Mouse (Mus musculus) CH12.LX (cell line): ENCODE data around the gene Trappc3. TPM values are rescaled to one million over a fixed set of nuclear protein-coding genes. Genes with fewer than 3 reads are reported as not detected.
A peak's percentile ranks its signal among the peaks of the same experiment; 100 is the strongest.

ENCODE experiments used
- DNase-seq: peaks from one replicate; pipeline ENCODE4 v3.0.0-alpha.2; 2013; ENCODE audit errors: extremely low read depth
- H3K27ac ChIP-seq: 2 replicates; pipeline ENCODE4 v1.5.1; 2012; ENCODE audit warnings: low read depth, mild to moderate bottlenecking, control low read depth, moderate library complexity; ENCODE audit not compliant: insufficient read depth
- H3K27me3 ChIP-seq: replicated peaks from 2 replicates; pipeline ENCODE3; 2012; ENCODE audit warnings: inconsistent platforms
- H3K36me3 ChIP-seq, 2 experiments: replicated peaks in 1 of 2; 2 replicates each; pipeline versions ENCODE3 to v1.6.1; 2012; ENCODE audit warnings: inconsistent platforms in 1 of 2, low read length in 1 of 2, mild to moderate bottlenecking in 1 of 2, mixed read lengths in 1 of 2, moderate library complexity in 1 of 2; ENCODE audit not compliant: control insufficient read depth in 1 of 2, insufficient read depth in 1 of 2
- H3K4me1 ChIP-seq, 2 experiments: 2 replicates each; pipeline ENCODE4 v1.6.1; 2012; ENCODE audit warnings: inconsistent platforms in 1 of 2, moderate library complexity in 1 of 2; ENCODE audit not compliant: insufficient read depth in 2 of 2, control insufficient read depth in 1 of 2
- H3K4me2 ChIP-seq: 2 replicates; pipeline ENCODE4 v1.6.1; 2012; ENCODE audit warnings: low read depth, mild to moderate bottlenecking, control low read depth; ENCODE audit not compliant: poor library complexity, insufficient read depth, severe bottlenecking
- H3K4me3 ChIP-seq, 3 experiments: fragments of 150-350 bp in 1 of 3; sonication (generic) in 1 of 3; replicated peaks in 1 of 3; 2 replicates each; pipeline versions ENCODE3 to v1.5.1; 2011 to 2012; ENCODE audit warnings: low read depth in 2 of 3, low read length in 2 of 3, mild to moderate bottlenecking in 2 of 3, moderate library complexity in 2 of 3, control low read depth in 1 of 3, improper control_type of control experiment in 1 of 3, inconsistent platforms in 1 of 3, mixed read lengths in 1 of 3; ENCODE audit not compliant: poor library complexity in 1 of 3
- H3K79me2 ChIP-seq: replicated peaks from 2 replicates; pipeline ENCODE4 v1.6.1; 2012; ENCODE audit warnings: mild to moderate bottlenecking, moderate library complexity; ENCODE audit not compliant: control insufficient read depth, poor library complexity, insufficient read depth, severe bottlenecking; ENCODE audit errors: extremely low read depth
- H3K9ac ChIP-seq: 2 replicates; pipeline ENCODE4 v1.6.1; 2012; ENCODE audit warnings: low read depth, mild to moderate bottlenecking, control low read depth, moderate library complexity; ENCODE audit not compliant: insufficient read depth
- H3K9me3 ChIP-seq: replicated peaks from 2 replicates; pipeline ENCODE3; 2012; ENCODE audit warnings: low read length, inconsistent platforms, mixed read lengths
- CHD2 ChIP-seq: IDR thresholded peaks from 2 replicates; pipeline ENCODE4 v1.6.1; 2011; ENCODE audit warnings: low read length, improper control_type of control experiment
- E2F4 ChIP-seq: IDR thresholded peaks from 2 replicates; pipeline ENCODE4 v1.6.1; 2011; ENCODE audit warnings: low read depth, low read length, improper control_type of control experiment; ENCODE audit not compliant: insufficient replicate concordance
- ELF1 ChIP-seq: IDR thresholded peaks from 2 replicates; pipeline ENCODE4 v1.6.1; 2014; ENCODE audit warnings: low read depth, mild to moderate bottlenecking, inconsistent platforms, low read length, improper control_type of control experiment
- ETS1 ChIP-seq: conservative IDR thresholded peaks from 2 replicates; pipeline ENCODE4 v1.6.1; 2012; ENCODE audit warnings: low read depth, mild to moderate bottlenecking, inconsistent platforms, low read length, improper control_type of control experiment, moderate library complexity
- GABPA ChIP-seq: IDR thresholded peaks from 2 replicates; pipeline ENCODE4 v1.6.1; 2012; ENCODE audit warnings: low read depth, low read length, improper control_type of control experiment, inconsistent platforms; ENCODE audit not compliant: insufficient replicate concordance
- HCFC1 ChIP-seq: IDR thresholded peaks from 2 replicates; pipeline ENCODE4 v1.6.1; 2012; ENCODE audit warnings: low read depth, mild to moderate bottlenecking, inconsistent platforms, low read length, improper control_type of control experiment
- IRF4 ChIP-seq: IDR thresholded peaks from 2 replicates; pipeline ENCODE4 v1.6.1; 2014; ENCODE audit warnings: low read depth, mild to moderate bottlenecking, inconsistent platforms, low read length, improper control_type of control experiment
- JUND ChIP-seq: conservative IDR thresholded peaks from 2 replicates; pipeline ENCODE4 v1.6.1; 2011; ENCODE audit warnings: low read depth, low read length, improper control_type of control experiment
- KAT2A ChIP-seq: IDR thresholded peaks from 2 replicates; pipeline ENCODE4 v1.6.1; 2012; ENCODE audit warnings: low read length, improper control_type of control experiment, inconsistent platforms; ENCODE audit not compliant: insufficient replicate concordance
- MAZ ChIP-seq: IDR thresholded peaks from 2 replicates; pipeline ENCODE4 v1.6.1; 2012; ENCODE audit warnings: low read depth, mild to moderate bottlenecking, inconsistent platforms, low read length, improper control_type of control experiment, moderate library complexity
- MEF2A ChIP-seq: IDR thresholded peaks from 2 replicates; pipeline ENCODE4 v1.6.1; 2014; ENCODE audit warnings: low read depth, mild to moderate bottlenecking, inconsistent platforms, low read length, improper control_type of control experiment, borderline replicate concordance
- NELFE ChIP-seq: IDR thresholded peaks from 2 replicates; pipeline ENCODE4 v1.6.1; 2011; ENCODE audit warnings: low read depth, low read length, improper control_type of control experiment
- POLR2AphosphoS2 ChIP-seq: IDR thresholded peaks from 2 replicates; pipeline ENCODE4 v1.6.1; 2011; ENCODE audit warnings: low read depth, low read length, improper control_type of control experiment
- RAD21 ChIP-seq: IDR thresholded peaks from 2 replicates; pipeline ENCODE4 v1.6.1; 2011; ENCODE audit warnings: low read depth, mild to moderate bottlenecking, low read length, improper control_type of control experiment, moderate library complexity
- RCOR1 ChIP-seq: conservative IDR thresholded peaks from 2 replicates; pipeline ENCODE4 v1.6.1; 2012; ENCODE audit warnings: low read depth, mild to moderate bottlenecking, inconsistent platforms, low read length, improper control_type of control experiment
- SMC3 ChIP-seq: IDR thresholded peaks from 2 replicates; pipeline ENCODE4 v1.6.1; 2011; ENCODE audit warnings: low read depth, low read length, improper control_type of control experiment
- UBTF ChIP-seq: IDR thresholded peaks from 2 replicates; pipeline ENCODE4 v1.6.1; 2012; ENCODE audit warnings: low read depth, mild to moderate bottlenecking, inconsistent platforms, low read length, improper control_type of control experiment, moderate library complexity
- USF2 ChIP-seq: conservative IDR thresholded peaks from 2 replicates; pipeline ENCODE4 v1.6.1; 2011; ENCODE audit warnings: low read depth, low read length, improper control_type of control experiment
- ZMIZ1 ChIP-seq: IDR thresholded peaks from 2 replicates; pipeline ENCODE4 v1.6.1; 2012; ENCODE audit warnings: low read depth, mild to moderate bottlenecking, inconsistent platforms, low read length, improper control_type of control experiment
- dilution Hi-C: fragments of 300-500 bp; cut with MboI; formaldehyde crosslinking; loops from 2 replicates; pipeline ENCODE4 v1.14.3; 2020; ENCODE audit warnings: low sequenced_read_pairs; ENCODE audit not compliant: extremely low pct_unique_long_range_greater_than_20kb, extremely low pct_ligation_motif_present
- in situ Hi-C: fragments of 300-500 bp; cut with MboI; formaldehyde crosslinking; loops from 3 replicates; pipeline ENCODE4 v1.14.3; 2019; ENCODE audit warnings: low sequenced_read_pairs, low pct_ligation_motif_present, low pct_unique_long_range_greater_than_20kb, mixed read lengths
- polyA plus RNA-seq: library from polyadenylated mRNA; unstranded; fragments of >175 nt; gene quantifications from 2 replicates; pipeline ENCODE4 v1.2.1, GENCODE M21; 2012; ENCODE audit warnings: low read depth; ENCODE audit not compliant: insufficient read length
- total RNA-seq, 2 experiments: library from RNA; depleted of rRNA; stranded (reverse); fragments of 300-350 nt in 1 of 2; fragments of >200 nt in 1 of 2; gene quantifications; 2 replicates each; pipeline ENCODE4 v1.2.3; 2012 to 2014

The Trappc3 gene
- total and polyA plus RNA-seq, 3 experiments, result 72.7 to 94.8 (median 74.1) TPM

GRCm38 (mm10) chr4:126236467-126237280 is 25.5 kb upstream of the Trappc3 start:
- no peak for DNase-seq
- Histone ChIP-seq H3K36me3 (peaks cover 76 to 95% of the 10 kb centered on the region in 2 experiments), H3K79me2 (no peaks in the 10 kb centered on the region), H3K4me1 (peaks cover 7 to 60% of the 10 kb centered on the region in 2 experiments), H3K4me3 (no peak overlapping the region), H3K27ac (no peak overlapping the region), H3K4me2 (no peak overlapping the region), H3K9ac (no peak overlapping the region), H3K9me3 (no peaks in the 10 kb centered on the region), H3K27me3 (no peaks in the 10 kb centered on the region)
- dilution Hi-C loops (no loop called here), in situ Hi-C loops (no loop called here)
- no peak for TF ChIP-seq SMC3
- TF ChIP-seq UBTF, result no peak
- TF ChIP-seq MAZ, result no peak
- TF ChIP-seq CHD2, result no peak
- TF ChIP-seq JUND, result no peak
- TF ChIP-seq RCOR1, result no peak
- no peak for TF ChIP-seq ZMIZ1
- TF ChIP-seq RAD21, result no peak
- TF ChIP-seq IRF4, result no peak
- no peak for TF ChIP-seq POLR2AphosphoS2
- no peak for TF ChIP-seq ELF1
- no peak for TF ChIP-seq KAT2A
- TF ChIP-seq GABPA, result no peak
- TF ChIP-seq HCFC1, result no peak
- TF ChIP-seq E2F4, result no peak
- TF ChIP-seq USF2, result no peak
- TF ChIP-seq MEF2A, result no peak

- H3K4me2 ChIP-seq, result no peak overlapping the region
- DNase-seq, result no peak
- in situ Hi-C loops (no loop called here), dilution Hi-C loops (no loop called here)
- H3K36me3 ChIP-seq, result peaks cover 77 to 95% of the 10 kb centered on the region in 2 experiments
- no peaks in the 10 kb centered on the region for H3K79me2 ChIP-seq
- H3K27me3 ChIP-seq, result no peaks in the 10 kb centered on the region
- H3K4me1 ChIP-seq, result peaks cover 7 to 60% of the 10 kb centered on the region in 2 experiments
- H3K27ac ChIP-seq, result no peak overlapping the region
- no peaks in the 10 kb centered on the region for H3K9me3 ChIP-seq
- H3K4me3 ChIP-seq, result no peak overlapping the region
- no peak overlapping the region for H3K9ac ChIP-seq
- TF ChIP-seq NELFE, result no peak
- peak; percentile 45 for TF ChIP-seq ETS1
- TF ChIP-seq, all 38 proteins: peak for 1
Measured at GRCm38 (mm10) chr4:126237721-126238242, 24.3 kb upstream of the Trappc3 start.
